Mouse (Mus musculus): ENCODE data around the gene Pole3. TPM values are rescaled to one million over a fixed set of nuclear protein-coding genes. Genes with fewer than 3 reads are reported as not detected.

Gene Pole3
- polyA plus RNA-seq, 1 experiment from 2014 or later, result 142 TPM

- Histone ChIP-seq H3K9me3 (replicated peaks) (no peaks in the 10 kb centered on the region), H3K4me3 (no peak overlapping the region), H3K27me3 (ENCODE audit: low read depth, poor library complexity, severe bottlenecking) (no peaks in the 10 kb centered on the region), H3K4me1 (peaks cover 44% of the 10 kb centered on the region), H3K27ac (replicated peaks) (no peak overlapping the region), H3K36me3 (peaks cover 26% of the 10 kb centered on the region)
- DNase-seq (ENCODE audit: low spot score), result no peak
- WGBS, result 96% methylated on average over 8 of the region's 8 CpGs
These were observed 7.8 kb downstream of the Pole3 start for GRCm38 (mm10) chr4:62517046-62517445.

GRCm38 (mm10) chr4:62516579-62516978, 8.3 kb downstream of the Pole3 start:
- peak overlapping the region; percentile 59 for H3K27ac ChIP-seq (replicated peaks)
- H3K4me1 ChIP-seq, result peaks cover 44% of the 10 kb centered on the region
- H3K36me3 ChIP-seq, result peaks cover 26% of the 10 kb centered on the region
- no peak for DNase-seq (ENCODE audit: low spot score)
- peak overlapping the region; percentile 36; the same call in 1 of the 2 replicates for H3K4me3 ChIP-seq
- H3K9me3 ChIP-seq (replicated peaks), result no peaks in the 10 kb centered on the region
- H3K27me3 ChIP-seq (ENCODE audit: low read depth, poor library complexity, severe bottlenecking), result no peaks in the 10 kb centered on the region
- 86% methylated on average over 1 of the region's 1 CpGs for WGBS

- Histone ChIP-seq H3K9me3 (replicated peaks) (no peaks in the 10 kb centered on the region), H3K27ac (replicated peaks) (peak overlapping the region; percentile 59), H3K4me1 (peaks cover 44% of the 10 kb centered on the region), H3K27me3 (ENCODE audit: low read depth, poor library complexity, severe bottlenecking) (no peaks in the 10 kb centered on the region), H3K36me3 (peaks cover 31% of the 10 kb centered on the region), H3K4me3 (peak overlapping the region; percentile 36)
- WGBS, result 49% methylated on average over 2 of the region's 2 CpGs
- DNase-seq (ENCODE audit: low spot score), result no peak
These were observed 8.8 kb downstream of the Pole3 start for GRCm38 (mm10) chr4:62516079-62516478.

- H3K4me1 ChIP-seq, result peaks cover 39% of the 10 kb centered on the region
- WGBS, result 89% methylated on average over 3 of the region's 3 CpGs
- peaks cover 37% of the 10 kb centered on the region for H3K36me3 ChIP-seq
- peak overlapping the region; percentile 59 for H3K27ac ChIP-seq (replicated peaks)
- DNase-seq (ENCODE audit: low spot score), result no peak
- peak overlapping the region; percentile 36; the same call in 1 of the 2 replicates for H3K4me3 ChIP-seq
- H3K27me3 ChIP-seq (ENCODE audit: low read depth, poor library complexity, severe bottlenecking), result no peaks in the 10 kb centered on the region
- H3K9me3 ChIP-seq (replicated peaks), result no peaks in the 10 kb centered on the region
These were observed 9.4 kb downstream of the Pole3 start for GRCm38 (mm10) chr4:62515490-62515889.

- 93% methylated on average over 7 of the region's 7 CpGs for WGBS
These were observed 9.9 kb downstream of the Pole3 start for GRCm38 (mm10) chr4:62514995-62515394.

GRCm38 (mm10) chr4:62513998-62514506, 10.8 kb downstream of the Pole3 start:
- DNase-seq (ENCODE audit: low spot score), result no peak
- no peaks in the 10 kb centered on the region for H3K27me3 ChIP-seq (ENCODE audit: low read depth, poor library complexity, severe bottlenecking)
- peaks cover 51% of the 10 kb centered on the region for H3K36me3 ChIP-seq
- H3K9me3 ChIP-seq (replicated peaks), result no peaks in the 10 kb centered on the region
- H3K27ac ChIP-seq (replicated peaks), result no peak overlapping the region
- H3K4me1 ChIP-seq, result peaks cover 29% of the 10 kb centered on the region
- WGBS, result 48% methylated on average over 11 of the region's 11 CpGs
- H3K4me3 ChIP-seq, result no peak overlapping the region

More at GRCm38 (mm10) chr4:62514995-62515394, 9.9 kb downstream of the Pole3 start:
- no peak for DNase-seq (ENCODE audit: low spot score)
- no peaks in the 10 kb centered on the region for H3K9me3 ChIP-seq (replicated peaks)
- no peaks in the 10 kb centered on the region for H3K27me3 ChIP-seq (ENCODE audit: low read depth, poor library complexity, severe bottlenecking)
- 0 out of 2 replicates have a peak overlapping the region, but pooled peaks have one; percentile 36 for H3K4me3 ChIP-seq
- peaks cover 42% of the 10 kb centered on the region for H3K36me3 ChIP-seq
- H3K27ac ChIP-seq (replicated peaks), result no peak overlapping the region
- H3K4me1 ChIP-seq, result peaks cover 34% of the 10 kb centered on the region

GRCm38 (mm10) chr4:62509946-62510345, 14.9 kb downstream of the Pole3 start:
- WGBS, result 95% methylated on average over 11 of the region's 11 CpGs
- Histone ChIP-seq H3K4me1 (no peaks in the 10 kb centered on the region), H3K9me3 (replicated peaks) (no peaks in the 10 kb centered on the region), H3K27ac (replicated peaks) (no peak overlapping the region), H3K27me3 (ENCODE audit: low read depth, poor library complexity, severe bottlenecking) (no peaks in the 10 kb centered on the region), H3K36me3 (peaks cover 70% of the 10 kb centered on the region), H3K4me3 (no peak overlapping the region)
- DNase-seq (ENCODE audit: low spot score), result no peak

GRCm38 (mm10) chr4:62508839-62509238, 16.0 kb downstream of the Pole3 start:
- H3K36me3 ChIP-seq, result peaks cover 66% of the 10 kb centered on the region
- 95% methylated on average over 5 of the region's 5 CpGs for WGBS

GRCm38 (mm10) chr4:62506798-62507197, 18.1 kb downstream of the Pole3 start:
- H3K27ac ChIP-seq (replicated peaks), result no peak overlapping the region
- WGBS, result 70% methylated on average over 2 of the region's 2 CpGs
- H3K36me3 ChIP-seq, result peaks cover 46% of the 10 kb centered on the region
- H3K4me3 ChIP-seq, result no peak overlapping the region
- DNase-seq (ENCODE audit: low spot score), result no peak
- H3K4me1 ChIP-seq, result peaks cover 5% of the 10 kb centered on the region
- H3K27me3 ChIP-seq (ENCODE audit: low read depth, poor library complexity, severe bottlenecking), result no peaks in the 10 kb centered on the region
- no peaks in the 10 kb centered on the region for H3K9me3 ChIP-seq (replicated peaks)

More at GRCm38 (mm10) chr4:62508839-62509238, 16.0 kb downstream of the Pole3 start:
- no peaks in the 10 kb centered on the region for H3K27me3 ChIP-seq (ENCODE audit: low read depth, poor library complexity, severe bottlenecking)
- DNase-seq (ENCODE audit: low spot score), result no peak
- no peak overlapping the region for H3K27ac ChIP-seq (replicated peaks)
- no peak overlapping the region for H3K4me3 ChIP-seq
- H3K4me1 ChIP-seq, result no peaks in the 10 kb centered on the region
- H3K9me3 ChIP-seq (replicated peaks), result no peaks in the 10 kb centered on the region

- DNase-seq (ENCODE audit: low spot score), result no peak
- 84% methylated on average over 3 of the region's 3 CpGs for WGBS
- Histone ChIP-seq H3K36me3 (peaks cover 38% of the 10 kb centered on the region), H3K4me1 (peaks cover 11% of the 10 kb centered on the region), H3K9me3 (replicated peaks) (no peaks in the 10 kb centered on the region), H3K4me3 (no peak overlapping the region), H3K27me3 (ENCODE audit: low read depth, poor library complexity, severe bottlenecking) (no peaks in the 10 kb centered on the region), H3K27ac (replicated peaks) (no peak overlapping the region)
These were observed 18.9 kb downstream of the Pole3 start for GRCm38 (mm10) chr4:62505991-62506390.

GRCm38 (mm10) chr4:62503374-62503970, 21.4 kb downstream of the Pole3 start, which contains the start of gene Hdhd3:
TSS of gene Hdhd3 (minus strand) at chr4:62503467.
- peak within 1 kb of the TSS; percentile 84 for H3K27ac ChIP-seq (replicated peaks)
- H3K36me3 ChIP-seq, result peaks cover 27% of the 10 kb centered on the region
- H3K4me1 ChIP-seq, result peaks cover 13% of the 10 kb centered on the region
- peak within 1 kb of the TSS; percentile 90 for H3K4me3 ChIP-seq
- no peaks in the 10 kb centered on the region for H3K9me3 ChIP-seq (replicated peaks)
- WGBS, result 78% methylated on average over 3 of the region's 3 CpGs
- DNase-seq (ENCODE audit: low spot score), result no peak
- no peaks in the 10 kb centered on the region for H3K27me3 ChIP-seq (ENCODE audit: low read depth, poor library complexity, severe bottlenecking)

- no peak overlapping the region for H3K4me3 ChIP-seq
- peaks cover 13% of the 10 kb centered on the region for H3K4me1 ChIP-seq
- peaks cover 24% of the 10 kb centered on the region for H3K36me3 ChIP-seq
- DNase-seq (ENCODE audit: low spot score), result no peak
- 75% methylated on average over 7 of the region's 7 CpGs for WGBS
- H3K27me3 ChIP-seq (ENCODE audit: low read depth, poor library complexity, severe bottlenecking), result no peaks in the 10 kb centered on the region
- no peaks in the 10 kb centered on the region for H3K9me3 ChIP-seq (replicated peaks)
- H3K27ac ChIP-seq (replicated peaks), result no peak overlapping the region
These were observed 21.9 kb downstream of the Pole3 start for GRCm38 (mm10) chr4:62502969-62503368.

GRCm38 (mm10) chr4:62501964-62502732, 22.7 kb downstream of the Pole3 start:
- Histone ChIP-seq H3K36me3 (peaks cover 20% of the 10 kb centered on the region), H3K27me3 (ENCODE audit: low read depth, poor library complexity, severe bottlenecking) (no peaks in the 10 kb centered on the region), H3K4me1 (peaks cover 13% of the 10 kb centered on the region), H3K27ac (replicated peaks) (peak overlapping the region; percentile 84), H3K9me3 (replicated peaks) (no peaks in the 10 kb centered on the region), H3K4me3 (peak overlapping the region; percentile 90)
- peak; percentile 92 for DNase-seq (ENCODE audit: low spot score)
- WGBS, result 3% methylated on average over 38 of the region's 38 CpGs

All from midbrain, embryonic 10.5 days (tissue).